Mouse (Mus musculus): Measurements from ENCODE around the gene Arhgef11.
"Not testable (repeated sequence)": the region's sequence is repeated elsewhere in the genome, so short reads cannot be mapped to it uniquely, and the experiment has no call there.

The Arhgef11 gene

DNA sequence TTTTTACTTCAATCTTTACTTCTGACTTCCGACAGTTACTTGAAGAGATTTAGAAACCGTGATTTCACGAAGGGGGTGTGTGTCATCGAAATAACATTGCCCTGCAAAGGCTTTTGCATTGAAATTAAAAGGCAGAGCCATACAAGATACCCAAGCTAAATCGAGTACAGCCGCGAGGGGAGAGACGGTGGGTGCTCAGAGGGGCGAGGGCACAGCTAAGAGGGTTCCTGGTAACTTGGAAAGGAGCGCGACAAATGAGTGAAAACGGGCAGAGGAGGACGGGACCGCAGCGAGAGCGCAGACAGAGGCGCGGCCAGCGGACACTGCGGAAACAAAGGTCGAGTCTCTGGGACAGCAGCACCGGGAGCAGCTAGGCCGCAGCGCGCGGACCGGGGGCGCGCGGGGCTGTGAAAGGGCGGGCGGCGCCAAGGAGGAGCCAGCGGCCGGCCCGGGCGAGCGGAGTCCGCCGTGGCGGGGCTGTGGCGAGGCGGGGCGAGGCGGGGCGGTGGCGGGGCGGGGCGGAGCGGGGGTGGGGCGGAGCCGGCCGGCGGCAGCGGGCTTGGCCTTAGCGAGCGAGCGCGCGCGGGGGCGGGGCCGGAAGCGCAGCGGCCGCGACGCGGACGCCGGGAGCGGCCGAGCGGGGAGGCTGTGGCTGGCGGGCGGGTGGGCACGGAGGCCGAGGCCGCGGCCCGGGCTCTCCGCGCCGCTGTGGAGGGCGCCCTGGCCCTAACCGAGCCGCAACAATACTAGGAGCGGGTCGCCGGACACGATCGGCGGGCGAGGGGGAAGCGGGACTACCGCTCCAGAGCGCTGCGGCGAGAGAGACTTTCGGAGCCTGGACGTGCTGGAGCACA, at the start of gene Arhgef11:
TSS of gene Arhgef11 (plus strand) at position 603 of the 854 bp plus-strand sequence.
- DNase-seq (ENCODE audit: low read depth, low spot score), result peak; percentile 62

DNA sequence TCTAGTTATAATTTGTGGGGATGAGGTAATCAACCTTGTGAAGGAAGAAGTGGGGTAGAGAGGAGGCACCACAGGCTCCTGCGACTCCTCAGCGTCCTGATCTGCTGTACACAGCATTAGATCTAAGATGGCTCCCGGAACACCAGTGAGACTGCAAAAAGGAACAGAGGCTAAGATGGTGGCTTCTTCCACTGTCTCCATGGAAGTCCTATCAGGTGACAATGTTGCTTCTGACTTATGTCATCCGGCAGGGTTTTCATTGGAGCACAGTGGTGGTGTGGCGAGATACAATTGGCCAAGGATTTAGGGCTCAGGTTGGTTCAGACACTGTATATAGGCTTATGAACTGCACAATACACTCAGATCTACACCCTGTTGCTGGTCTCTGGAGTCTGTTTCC, 48.7 kb upstream of the Arhgef11 start:
- DNase-seq (ENCODE audit: low read depth, low spot score), result no peak

DNA sequence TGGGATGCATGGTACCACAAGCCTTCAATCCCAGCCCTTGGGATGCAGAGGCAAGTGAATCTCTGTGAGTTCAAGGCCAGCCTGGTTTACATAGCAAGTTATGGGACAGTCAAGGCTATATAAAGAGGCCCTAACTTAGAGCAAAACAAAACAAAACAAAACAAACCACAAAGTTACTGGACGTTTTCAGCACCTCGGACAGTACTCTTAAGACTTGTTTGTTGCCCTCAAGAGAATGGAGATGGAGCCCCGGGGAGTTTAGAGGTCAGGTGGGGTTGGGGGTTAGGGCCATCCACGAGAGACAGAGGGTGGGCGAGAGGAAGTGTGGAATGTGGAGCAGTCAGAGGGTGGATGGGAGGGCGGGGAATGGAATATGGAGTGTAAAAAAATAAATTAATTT, 41.6 kb upstream of the Arhgef11 start:
- DNase-seq (ENCODE audit: low read depth, low spot score), result peak; percentile 59

DNA sequence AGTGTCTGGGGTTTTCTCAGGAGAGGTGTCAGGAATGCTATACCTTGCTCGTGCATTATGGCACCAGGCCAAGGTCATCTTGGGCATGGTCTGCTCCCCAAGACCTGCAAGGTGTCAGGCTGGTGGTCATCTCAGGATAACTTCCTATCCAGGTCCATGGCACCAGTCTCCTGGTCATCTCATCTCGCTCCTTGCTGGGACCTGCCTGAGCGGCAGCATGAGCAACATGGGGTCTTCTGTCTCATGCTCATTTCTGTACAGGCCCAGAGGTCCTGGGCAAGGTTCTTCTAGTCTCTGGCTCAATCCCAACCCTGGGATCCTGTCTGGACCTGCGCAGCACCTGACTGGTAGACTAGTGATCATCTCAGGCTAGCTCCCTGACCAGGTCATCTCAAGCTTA, 35.1 kb upstream of the Arhgef11 start:
- no peak for DNase-seq (ENCODE audit: low read depth, low spot score)

DNA sequence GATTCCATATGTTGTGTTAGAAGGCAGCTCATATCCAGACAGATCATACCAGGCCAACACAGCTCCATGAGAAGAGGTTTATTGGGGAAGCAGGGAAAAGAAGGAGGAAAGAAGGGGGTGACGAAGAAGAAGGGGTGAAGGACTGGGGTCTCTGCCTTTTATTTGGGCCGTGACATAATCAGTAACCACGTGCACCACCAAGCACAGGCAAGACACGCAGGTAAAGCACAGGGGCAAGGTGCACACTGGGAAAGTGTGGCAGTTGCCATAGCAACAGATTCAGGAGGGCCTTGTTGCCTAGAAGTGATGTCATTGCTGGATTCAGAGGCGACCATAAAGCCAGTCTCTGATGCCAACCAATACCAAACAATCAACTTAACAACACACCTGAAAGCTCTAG, 23.6 kb upstream of the Arhgef11 start:
- no peak for DNase-seq (ENCODE audit: low read depth, low spot score)

DNA sequence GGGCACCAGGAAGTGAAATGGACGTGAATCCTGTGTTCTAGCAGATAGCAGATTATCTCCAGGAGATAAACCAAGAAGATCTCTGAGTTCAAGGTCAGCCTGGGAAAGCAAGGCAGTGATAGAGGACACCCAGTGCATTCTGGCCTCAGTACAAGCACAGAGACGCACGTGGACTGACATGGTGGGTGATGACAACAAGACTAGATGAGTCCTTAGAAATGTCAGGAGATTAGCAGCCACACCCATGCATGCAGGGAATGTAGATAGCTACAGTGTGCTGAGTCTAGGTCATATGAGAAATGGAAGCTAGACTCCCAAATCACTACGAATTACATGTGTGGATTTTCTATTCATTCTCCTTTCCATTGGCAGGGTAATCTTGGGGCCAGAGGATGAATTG, 22.0 kb upstream of the Arhgef11 start:
- DNase-seq (ENCODE audit: low read depth, low spot score), result not testable (repeated sequence)

DNA sequence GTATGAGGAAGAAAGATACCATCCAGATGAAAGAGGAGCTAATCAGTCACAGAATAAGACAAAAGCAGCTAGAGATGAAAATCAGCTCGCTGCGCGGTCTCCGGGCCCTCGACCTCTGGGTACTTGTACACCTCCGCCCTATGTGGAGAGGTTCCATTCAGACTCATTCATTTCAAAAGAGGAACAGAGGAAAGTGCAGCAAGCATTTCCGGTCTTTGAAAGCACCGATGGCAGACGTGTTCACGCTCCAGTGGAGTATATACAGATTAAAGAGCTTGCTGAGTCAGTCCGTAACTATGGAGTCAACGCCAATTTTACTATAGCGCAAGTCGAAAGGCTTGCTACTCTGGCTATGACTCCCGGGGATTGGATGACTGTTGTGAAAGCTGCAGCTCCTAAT, 16.3 kb upstream of the Arhgef11 start:
- DNase-seq (ENCODE audit: low read depth, low spot score), result not testable (repeated sequence)

DNA sequence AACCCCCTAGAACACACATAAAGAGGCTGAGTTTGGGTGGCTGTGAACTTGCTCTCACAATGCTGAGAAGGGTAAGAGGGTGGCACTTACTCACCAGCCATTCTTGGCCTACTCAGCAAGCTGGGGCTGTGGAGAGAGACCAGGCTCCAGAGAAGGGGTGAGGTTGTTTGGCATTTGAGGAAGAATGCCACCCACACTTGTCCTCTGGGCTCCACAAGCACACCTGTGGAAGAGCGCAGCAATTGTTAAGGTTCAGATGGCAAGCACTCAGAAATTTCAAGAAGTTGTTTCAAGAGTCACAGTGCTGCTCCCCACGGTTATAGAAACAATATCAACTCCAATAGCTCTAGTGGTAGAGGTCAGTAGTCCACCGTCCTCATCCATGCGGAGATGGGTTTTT, 1.0 kb upstream of the Arhgef11 start:
- no peak for DNase-seq (ENCODE audit: low read depth, low spot score)

DNA sequence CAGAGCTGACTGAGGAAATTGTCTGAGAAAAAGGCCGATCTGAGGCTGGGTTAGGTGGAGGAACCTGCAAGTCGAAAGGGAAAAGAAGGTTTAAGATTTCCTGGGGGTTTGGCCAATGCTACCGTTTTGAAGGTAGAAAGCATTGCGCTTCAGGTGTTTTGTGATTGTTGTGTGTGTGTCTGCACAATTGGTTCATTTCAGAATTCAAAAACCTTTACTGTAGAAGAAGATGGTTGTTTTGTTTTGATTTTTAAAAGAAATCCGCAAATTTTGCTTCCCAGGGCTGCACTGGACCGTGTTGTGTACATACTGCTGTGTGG, 412 bp downstream of the Arhgef11 start:
- peak; percentile 50 for DNase-seq (ENCODE audit: low read depth, low spot score)

DNA sequence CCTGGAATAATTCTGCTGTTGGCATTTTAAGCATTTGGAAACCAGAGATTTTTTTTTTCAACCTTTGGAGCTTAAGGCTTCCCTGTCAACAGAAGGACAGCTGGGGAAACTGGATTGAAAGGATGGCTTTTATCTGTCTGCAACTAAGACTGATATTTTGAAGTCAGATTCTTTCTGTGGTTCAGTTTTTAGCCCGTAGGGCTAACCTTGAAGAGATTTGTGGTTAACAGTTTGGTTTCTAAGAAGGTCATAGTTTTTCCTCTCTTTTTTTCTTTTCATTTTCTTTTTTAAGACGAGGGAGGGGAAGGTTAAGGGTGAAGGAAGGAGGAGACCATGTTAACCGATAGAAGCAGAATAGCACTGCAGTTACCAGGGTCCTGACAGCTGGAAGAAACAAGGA, 881 bp downstream of the Arhgef11 start:
- DNase-seq (ENCODE audit: low read depth, low spot score), result no peak

DNA sequence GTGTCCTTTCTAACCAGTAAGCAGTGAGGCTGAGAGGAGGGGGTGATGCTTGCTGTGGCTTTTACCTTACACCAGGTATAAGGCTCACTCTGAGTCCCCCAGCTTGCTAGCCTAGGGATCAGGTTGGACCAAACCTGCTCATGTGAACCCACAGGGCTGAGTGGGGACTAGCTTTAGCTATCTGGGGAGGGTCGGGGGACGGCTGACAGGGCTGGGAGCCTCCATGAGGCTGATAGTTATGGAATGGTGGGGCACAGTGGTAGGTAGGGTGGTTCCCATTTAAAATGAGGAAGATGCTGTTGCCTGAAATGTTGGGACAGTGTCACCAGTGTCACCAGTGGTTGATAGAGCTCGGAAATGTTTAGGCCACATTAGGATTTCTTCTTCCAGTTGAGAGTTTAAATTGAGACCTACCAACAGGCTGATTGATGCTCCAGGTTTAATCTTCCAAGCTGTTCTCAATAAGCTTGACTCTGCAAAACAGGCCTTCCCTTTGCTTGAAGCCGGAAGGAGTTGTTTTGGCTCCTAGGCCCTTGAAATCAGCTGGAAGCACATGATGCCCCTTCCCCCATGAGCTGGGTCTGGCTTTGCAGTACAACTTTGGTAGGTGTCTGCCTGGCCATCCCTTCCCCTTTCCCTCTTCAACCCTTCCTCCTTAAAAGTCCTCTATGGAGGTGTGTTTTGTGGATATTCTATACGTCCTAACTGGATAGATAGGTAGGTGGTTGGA, 1.8 kb downstream of the Arhgef11 start:
- no peak for DNase-seq (ENCODE audit: low read depth, low spot score)

DNA sequence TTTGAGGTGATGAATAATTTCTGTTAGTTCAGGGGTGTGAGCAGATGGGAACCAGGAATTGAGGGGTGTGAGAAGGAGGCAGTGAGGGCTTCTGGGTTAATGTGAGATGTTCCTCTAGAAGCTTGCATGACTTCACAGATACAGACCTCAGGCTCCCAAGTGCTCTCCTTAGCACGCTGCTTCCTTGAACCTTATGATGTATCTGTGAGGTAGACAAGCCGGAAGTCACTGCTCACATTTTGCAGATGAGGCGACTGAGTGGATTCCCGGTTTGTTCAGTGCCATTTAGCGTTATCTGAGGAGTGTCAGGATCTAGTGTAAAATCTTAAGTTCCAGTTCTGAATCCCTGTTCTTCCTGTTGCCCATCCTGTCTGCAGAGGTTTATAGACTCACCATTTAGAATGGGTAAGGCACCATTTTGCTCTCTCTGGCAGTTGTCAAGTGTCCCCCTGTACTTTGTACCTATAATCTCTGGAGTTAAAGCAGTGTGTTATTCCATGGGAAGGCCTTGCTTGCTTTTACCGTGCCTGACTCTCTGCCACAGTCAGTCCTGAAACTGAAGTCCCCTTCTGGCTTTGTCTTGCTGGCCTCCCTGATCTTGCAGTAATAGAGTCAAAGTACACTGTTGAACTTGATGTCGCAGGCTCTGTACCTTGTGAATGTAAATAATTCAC, 3.0 kb downstream of the Arhgef11 start:
- no peak for DNase-seq (ENCODE audit: low read depth, low spot score)

DNA sequence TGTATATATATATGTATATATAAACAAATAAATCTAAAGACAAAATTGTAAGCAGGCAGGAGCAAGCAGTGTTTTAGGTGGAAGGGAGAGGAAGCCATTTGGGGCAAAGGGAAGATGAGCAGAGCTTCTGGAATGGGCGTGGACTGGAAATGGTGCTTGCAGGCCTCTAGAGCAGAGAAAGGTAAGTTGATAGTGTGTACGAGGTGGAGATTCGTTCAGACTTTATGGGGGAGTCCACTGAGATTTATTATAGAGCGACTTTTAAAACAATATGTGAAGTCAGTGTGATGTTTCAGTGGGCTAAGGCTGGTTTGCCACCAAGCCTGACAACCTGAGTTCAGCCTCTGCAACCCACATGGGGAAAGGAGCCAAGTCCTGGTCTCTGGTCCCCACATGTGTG, 7.5 kb downstream of the Arhgef11 start:
- no peak for DNase-seq (ENCODE audit: low read depth, low spot score)

DNA sequence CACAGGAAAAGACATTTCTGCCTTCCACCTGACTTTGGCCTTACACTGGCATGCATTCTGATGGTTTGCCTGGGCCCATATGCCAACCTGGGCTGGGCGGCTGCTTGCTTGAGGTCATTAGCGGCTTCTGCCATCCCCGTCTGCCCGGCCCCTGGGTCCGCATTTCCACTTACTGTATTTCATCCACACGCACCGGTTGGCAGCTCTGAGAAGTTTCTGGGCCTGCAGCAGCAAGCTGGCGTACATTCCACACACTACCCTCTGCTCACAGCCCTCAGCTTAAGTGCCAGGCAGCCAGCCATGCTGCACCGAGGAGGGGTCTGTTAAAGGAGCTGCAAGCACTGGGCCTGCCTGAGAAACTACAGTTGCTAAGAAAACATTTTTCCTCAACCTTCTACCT, 13.5 kb downstream of the Arhgef11 start:
- DNase-seq (ENCODE audit: low read depth, low spot score), result no peak

DNA sequence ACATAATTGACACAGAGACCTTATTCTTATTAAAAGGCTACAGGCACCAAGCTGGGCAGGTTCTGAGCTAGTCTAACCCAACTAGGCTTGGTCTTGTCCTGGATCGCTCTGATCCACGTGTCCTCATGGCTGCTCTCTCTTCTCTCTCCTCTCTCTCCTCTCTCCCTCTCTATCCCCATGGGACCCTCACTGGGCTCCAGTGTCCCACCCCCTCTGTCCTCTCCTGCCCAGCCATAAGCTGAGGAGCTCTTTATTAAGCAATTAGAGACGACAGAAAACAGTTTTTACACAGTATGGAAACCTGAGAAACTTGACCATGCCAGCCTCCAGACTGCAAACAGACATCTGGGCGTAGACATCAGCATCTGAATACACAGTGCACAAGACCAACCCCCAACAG, 14.0 kb downstream of the Arhgef11 start:
- DNase-seq (ENCODE audit: low read depth, low spot score), result no peak

DNA sequence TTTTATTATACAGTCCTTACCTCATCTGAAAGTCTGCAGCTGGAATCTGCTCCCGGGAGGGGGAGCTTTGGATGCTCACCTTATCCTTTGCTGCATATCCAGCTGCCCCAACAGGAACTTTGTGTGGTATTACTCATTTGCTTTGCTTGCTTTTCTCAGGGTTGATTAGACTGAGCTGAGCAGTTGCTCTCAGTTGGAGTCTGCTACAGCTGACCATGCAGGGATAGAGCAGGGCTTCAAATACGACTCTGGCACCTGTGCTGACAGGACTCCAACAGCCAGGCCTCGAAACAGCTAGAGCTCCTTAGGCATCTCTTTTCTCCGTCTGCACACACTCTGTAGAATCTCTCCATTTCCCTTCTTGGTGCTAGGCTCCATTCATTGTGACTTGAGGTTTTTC, 18.2 kb downstream of the Arhgef11 start:
- no peak for DNase-seq (ENCODE audit: low read depth, low spot score)

DNA sequence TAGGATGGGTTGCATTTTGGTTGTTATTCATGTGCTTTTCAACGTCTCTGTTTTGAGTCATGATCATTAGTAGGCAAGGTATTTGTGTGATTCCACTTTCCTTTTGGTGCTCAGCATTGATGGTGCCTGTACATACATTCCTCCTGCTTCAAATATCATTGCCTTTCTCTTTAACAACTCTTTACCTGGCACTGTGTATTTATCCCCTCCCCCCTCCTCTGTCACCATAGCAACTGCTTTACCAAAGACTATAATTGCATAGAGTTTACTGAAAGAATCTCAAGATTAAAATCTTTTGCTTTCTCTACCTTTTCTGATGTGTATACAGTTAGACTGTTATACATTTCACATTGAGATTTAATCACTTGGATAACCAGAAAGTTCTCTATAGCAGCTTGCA, 26.1 kb downstream of the Arhgef11 start:
- DNase-seq (ENCODE audit: low read depth, low spot score), result no peak

DNA sequence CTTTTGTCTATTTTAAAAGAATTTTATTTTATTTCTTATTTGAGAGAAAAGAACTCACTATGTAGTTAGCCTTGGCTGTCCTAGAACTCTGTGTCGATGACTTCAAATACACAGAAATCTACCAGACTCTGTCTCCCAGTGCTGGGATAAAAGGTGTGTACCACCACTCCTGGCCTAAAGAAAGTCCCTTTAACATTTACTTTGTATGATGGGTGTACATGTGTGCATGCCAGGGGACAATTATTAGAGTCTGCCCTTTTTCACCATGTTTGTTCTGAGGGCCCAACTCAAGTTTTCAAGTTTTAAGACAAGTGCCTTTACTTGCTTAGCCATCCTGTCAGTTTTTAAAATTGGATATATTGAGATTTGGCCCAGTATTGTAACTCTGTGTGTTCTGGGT, 28.8 kb downstream of the Arhgef11 start:
- no peak for DNase-seq (ENCODE audit: low read depth, low spot score)

DNA sequence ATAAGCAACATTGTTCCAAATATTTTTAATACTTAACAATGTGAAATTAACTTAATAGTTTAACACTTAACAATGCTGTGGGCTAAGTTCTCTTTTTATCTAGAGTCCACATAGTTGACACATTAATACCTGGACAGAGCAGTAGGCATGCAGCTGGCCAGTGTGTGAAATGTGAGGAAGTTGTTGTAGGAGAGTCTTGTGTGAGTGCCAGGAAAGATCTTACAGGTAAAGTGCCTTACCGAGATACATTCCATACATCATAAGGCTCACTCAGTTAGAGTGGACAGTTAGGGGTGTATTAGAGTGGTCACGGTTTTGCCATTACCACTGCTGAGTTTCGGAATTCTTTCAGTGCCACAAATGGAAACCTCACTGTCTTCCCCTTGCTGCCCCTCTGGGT, 31.7 kb downstream of the Arhgef11 start:
- DNase-seq (ENCODE audit: low read depth, low spot score), result no peak

DNA sequence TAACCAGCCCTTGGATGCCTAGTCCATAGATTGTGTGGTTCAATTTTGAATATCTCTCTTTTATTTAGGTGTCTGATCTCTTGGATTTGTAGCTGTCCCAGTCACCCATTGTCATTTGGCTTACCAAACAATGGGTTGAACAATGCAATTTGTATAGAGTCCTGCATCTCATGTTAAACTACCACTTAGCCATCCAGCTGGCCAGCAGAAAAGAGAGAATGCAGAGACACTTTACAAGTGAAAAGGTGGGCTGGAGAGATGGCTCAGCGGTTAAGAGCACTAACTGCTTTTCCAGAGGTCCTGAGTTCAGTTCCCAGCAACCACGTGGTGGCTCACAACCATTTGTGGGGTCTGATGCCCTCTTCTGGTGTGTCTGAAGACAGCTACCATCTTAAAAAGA, 41.0 kb downstream of the Arhgef11 start:
- no peak for DNase-seq (ENCODE audit: low read depth, low spot score)

DNA sequence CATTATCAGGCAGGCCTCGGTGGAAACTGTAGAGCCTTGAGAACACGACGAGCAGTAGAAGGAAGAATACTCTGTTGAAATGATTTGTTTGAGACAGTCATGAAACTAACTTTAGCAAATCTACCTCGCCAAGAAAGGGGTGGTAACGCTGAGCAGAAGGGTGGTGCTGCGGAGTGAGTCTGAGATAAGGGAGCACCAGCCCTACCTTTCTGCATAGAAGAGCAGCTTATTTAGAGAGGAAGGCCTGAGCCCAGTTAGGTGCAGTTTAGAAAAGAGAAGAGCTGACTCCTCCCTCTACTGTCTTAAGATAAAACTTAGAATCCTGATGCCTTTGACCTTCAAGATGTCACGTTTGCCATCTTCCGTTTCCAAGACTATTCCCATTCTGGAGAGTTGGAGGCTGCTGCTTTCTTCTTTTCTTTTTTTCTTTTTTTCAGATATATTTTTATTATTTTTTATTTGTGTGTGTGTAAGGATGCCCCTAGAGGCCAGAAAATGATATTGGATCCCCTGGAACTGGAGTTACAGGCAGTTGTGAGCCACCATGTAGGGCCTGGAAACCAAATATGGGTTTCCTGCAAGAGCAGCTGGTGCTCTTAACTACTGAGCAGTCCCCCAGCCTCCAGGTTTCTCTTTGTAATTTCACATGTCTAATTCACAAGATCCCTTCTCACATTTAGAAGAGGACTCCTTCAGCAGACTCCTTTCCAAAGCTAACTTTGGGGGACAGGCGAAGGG, 42.5 kb downstream of the Arhgef11 start:
- DNase-seq (ENCODE audit: low read depth, low spot score), result no peak

DNA sequence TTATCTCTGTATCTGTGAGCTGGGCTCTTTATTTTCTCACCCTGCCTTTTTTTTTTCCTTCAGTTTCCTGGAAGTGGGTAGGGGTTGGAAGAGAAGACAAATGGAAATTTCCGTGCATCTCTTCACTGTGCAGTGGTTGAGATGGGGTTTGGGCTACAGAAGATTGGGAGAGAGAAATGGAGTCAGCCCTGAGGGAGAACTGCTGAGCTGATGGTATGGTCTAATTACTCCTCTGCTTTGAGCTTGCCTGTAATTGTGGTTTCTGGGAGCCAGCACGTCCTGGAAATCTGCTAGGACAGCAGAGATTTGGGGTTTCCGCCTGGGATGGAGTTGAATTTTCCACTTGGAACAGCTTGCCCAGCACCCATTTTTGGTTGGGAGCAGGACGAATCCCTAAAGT, 43.1 kb downstream of the Arhgef11 start:
- DNase-seq (ENCODE audit: low read depth, low spot score), result no peak

Data from forelimb bud, embryonic 11.5 days (tissue).